Mouse (Mus musculus) MEL (cell line): ENCODE measurements around the gene Strap. TPM values are rescaled to one million over a fixed set of nuclear protein-coding genes. Genes with fewer than 3 reads are reported as not detected.

ENCODE experiments used
- DNase-seq: peaks from one replicate; pipeline ENCODE4 v3.0.0; 2011; ENCODE audit warnings: low read depth, low spot score
- H3K27ac ChIP-seq: 2 replicates; pipeline ENCODE4 v1.5.1; 2012; ENCODE audit warnings: low read depth, mild to moderate bottlenecking, control low read depth, low read length, moderate library complexity; ENCODE audit not compliant: control insufficient read depth
- H3K27me3 ChIP-seq, 2 experiments: fragments of 150-350 bp in 1 of 2; sonication (generic) in 1 of 2; 2 replicates each; pipeline ENCODE4 v1.6.1; 2012; ENCODE audit warnings: low read length in 2 of 2, mild to moderate bottlenecking in 2 of 2, improper control_type of control experiment in 1 of 2, moderate library complexity in 1 of 2; ENCODE audit not compliant: insufficient read depth in 2 of 2, control insufficient read depth in 1 of 2
- H3K36me3 ChIP-seq, 2 experiments: 2 replicates each; pipeline ENCODE4 v1.6.1; 2012 to 2014; ENCODE audit warnings: low read length in 2 of 2, improper control_type of control experiment in 1 of 2, inconsistent platforms in 1 of 2, mild to moderate bottlenecking in 1 of 2; ENCODE audit not compliant: insufficient read depth in 2 of 2, control insufficient read depth in 1 of 2
- H3K4me1 ChIP-seq, 2 experiments: fragments of 150-350 bp in 1 of 2; sonication (generic) in 1 of 2; 2 replicates each; pipeline ENCODE4 v1.6.1; 2012; ENCODE audit warnings: low read length in 2 of 2, improper control_type of control experiment in 1 of 2, mild to moderate bottlenecking in 1 of 2; ENCODE audit not compliant: insufficient read depth in 2 of 2, control insufficient read depth in 1 of 2
- H3K4me3 ChIP-seq, 2 experiments: fragments of 150-350 bp in 1 of 2; sonication (generic) in 1 of 2; 2 replicates each; pipeline ENCODE4 v1.5.1; 2012; ENCODE audit warnings: low read depth in 2 of 2, low read length in 2 of 2, mild to moderate bottlenecking in 2 of 2, moderate library complexity in 2 of 2, control low read depth in 1 of 2, improper control_type of control experiment in 1 of 2; ENCODE audit not compliant: control insufficient read depth in 1 of 2, insufficient read depth in 1 of 2
- H3K79me2 ChIP-seq: 2 replicates; pipeline ENCODE4 v1.6.1; 2012; ENCODE audit warnings: mild to moderate bottlenecking, low read length, moderate library complexity; ENCODE audit not compliant: control insufficient read depth, poor library complexity, insufficient read depth
- H3K9ac ChIP-seq: 2 replicates; pipeline ENCODE4 v1.6.1; 2012; ENCODE audit warnings: low read depth, mild to moderate bottlenecking, control low read depth, low read length, moderate library complexity; ENCODE audit not compliant: control insufficient read depth, poor library complexity, severe bottlenecking
- H3K9me3 ChIP-seq: fragments of 150-350 bp; sonication (generic); replicated peaks from 2 replicates; pipeline ENCODE4 v1.6.1; 2012; ENCODE audit warnings: mild to moderate bottlenecking, low read length, improper control_type of control experiment, moderate library complexity; ENCODE audit not compliant: insufficient read depth
- CTCF ChIP-seq, 3 experiments: IDR thresholded peaks in 2 of 3; conservative IDR thresholded peaks in 1 of 3; 2 replicates each; pipeline ENCODE4 v1.5.1; 2011 to 2012; ENCODE audit warnings: low read length in 3 of 3, low read depth in 2 of 3, mild to moderate bottlenecking in 2 of 3, improper control_type of control experiment in 1 of 3, inconsistent platforms in 1 of 3, mixed read lengths in 1 of 3, moderate library complexity in 1 of 3; ENCODE audit not compliant: control insufficient read depth in 1 of 3, insufficient read depth in 1 of 3, poor library complexity in 1 of 3, severe bottlenecking in 1 of 3
- E2F4 ChIP-seq: IDR thresholded peaks from 2 replicates; pipeline ENCODE4 v1.6.1; 2011; ENCODE audit warnings: low read depth, low read length, improper control_type of control experiment, borderline replicate concordance
- ELF1 ChIP-seq: IDR thresholded peaks from 2 replicates; pipeline ENCODE4 v1.6.1; 2014; ENCODE audit warnings: low read depth, mild to moderate bottlenecking, inconsistent platforms, low read length, improper control_type of control experiment, moderate library complexity
- EP300 ChIP-seq, 2 experiments: IDR thresholded peaks; 2 replicates each; pipeline ENCODE4 v1.6.1; 2011; ENCODE audit warnings: improper control_type of control experiment in 2 of 2, low read length in 2 of 2, low read depth in 1 of 2, mild to moderate bottlenecking in 1 of 2
- GABPA ChIP-seq: IDR thresholded peaks from 2 replicates; pipeline ENCODE4 v1.6.1; 2012; ENCODE audit warnings: low read depth, mild to moderate bottlenecking, inconsistent platforms, low read length, improper control_type of control experiment, moderate library complexity
- KAT2A ChIP-seq: conservative IDR thresholded peaks from 2 replicates; pipeline ENCODE4 v1.6.1; 2012; ENCODE audit warnings: low read depth, low read length, improper control_type of control experiment, inconsistent platforms
- MAFK ChIP-seq: IDR thresholded peaks from 2 replicates; pipeline ENCODE4 v1.6.1; 2011; ENCODE audit warnings: low read depth, mild to moderate bottlenecking, low read length, improper control_type of control experiment, borderline replicate concordance
- MAZ ChIP-seq: IDR thresholded peaks from 2 replicates; pipeline ENCODE4 v1.6.1; 2012; ENCODE audit warnings: low read depth, mild to moderate bottlenecking, inconsistent platforms, low read length, improper control_type of control experiment
- MEF2A ChIP-seq: IDR thresholded peaks from 2 replicates; pipeline ENCODE4 v1.6.1; 2014; ENCODE audit warnings: low read depth, mild to moderate bottlenecking, inconsistent platforms, low read length, improper control_type of control experiment; ENCODE audit not compliant: poor library complexity, insufficient replicate concordance, severe bottlenecking; ENCODE audit errors: extremely low read depth
- MYB ChIP-seq: IDR thresholded peaks from 2 replicates; pipeline ENCODE4 v1.6.1; 2011; ENCODE audit warnings: mild to moderate bottlenecking, low read depth, low read length, improper control_type of control experiment
- MYC ChIP-seq: IDR thresholded peaks from 2 replicates; pipeline ENCODE4 v1.6.1; 2011; ENCODE audit warnings: low read depth, mild to moderate bottlenecking, low read length, improper control_type of control experiment, moderate library complexity
- NRF1 ChIP-seq: IDR thresholded peaks from 2 replicates; pipeline ENCODE4 v1.6.1; 2014; ENCODE audit warnings: low read depth, mild to moderate bottlenecking, inconsistent platforms, low read length, improper control_type of control experiment, moderate library complexity; ENCODE audit not compliant: poor library complexity, insufficient read depth, severe bottlenecking
- POLR2AphosphoS5 ChIP-seq: IDR thresholded peaks from 2 replicates; pipeline ENCODE4 v1.6.1; 2012; ENCODE audit warnings: low read depth, borderline replicate concordance, mild to moderate bottlenecking, inconsistent platforms, low read length, moderate library complexity, mixed read lengths
- SIN3A ChIP-seq: IDR thresholded peaks from 2 replicates; pipeline ENCODE4 v1.6.1; 2012; ENCODE audit warnings: low read length, improper control_type of control experiment, inconsistent platforms
- SMC3 ChIP-seq: IDR thresholded peaks from 2 replicates; pipeline ENCODE4 v1.6.1; 2011; ENCODE audit warnings: low read depth, low read length, improper control_type of control experiment
- TAL1 ChIP-seq: IDR thresholded peaks from 2 replicates; pipeline ENCODE4 v1.6.1; 2012; ENCODE audit warnings: mild to moderate bottlenecking, inconsistent platforms, low read length, moderate library complexity, mixed read lengths
- TBP ChIP-seq: IDR thresholded peaks from 2 replicates; pipeline ENCODE4 v1.8.0; 2011; ENCODE audit warnings: low read depth, low read length, improper control_type of control experiment
- ZC3H11A ChIP-seq: IDR thresholded peaks from 2 replicates; pipeline ENCODE4 v1.6.1; 2012; ENCODE audit warnings: low read depth, mild to moderate bottlenecking, inconsistent platforms, low read length, improper control_type of control experiment
- polyA plus RNA-seq, 2 experiments: library from polyadenylated mRNA; stranded (reverse) in 1 of 2; unstranded in 1 of 2; fragments of >175 nt in 1 of 2; fragments of >200 nt in 1 of 2; gene quantifications; 2 replicates each; pipeline versions ENCODE4 v1.2.1 to v1.2.4; 2012; ENCODE audit warnings: low replicate concordance in 2 of 2, low read depth in 1 of 2; ENCODE audit not compliant: insufficient read length in 2 of 2, insufficient read depth in 1 of 2, missing spikeins in 1 of 2
- total RNA-seq: library from RNA; depleted of rRNA; stranded (reverse); fragments of 300-350 nt; gene quantifications from 2 replicates; pipeline ENCODE4 v1.2.3, GENCODE M21; 2012

Gene Strap
- total and polyA plus RNA-seq, 3 experiments = 142 to 194 TPM; not detected in 1

- Histone ChIP-seq H3K9ac (no peak overlapping the region), H3K36me3 (no peaks in the 10 kb centered on the region), H3K27me3 (no peaks in the 10 kb centered on the region), H3K79me2 (no peaks in the 10 kb centered on the region), H3K4me3 (no peak overlapping the region), H3K9me3 (no peaks in the 10 kb centered on the region), H3K4me1 (no peaks in the 10 kb centered on the region)
- no peak for DNase-seq
- TF ChIP-seq ZC3H11A = no peak
- no peak for TF ChIP-seq TBP
- TF ChIP-seq KAT2A = no peak
- no peak for TF ChIP-seq MYC
- TF ChIP-seq MAFK = no peak
- no peak for TF ChIP-seq MAZ
- TF ChIP-seq POLR2AphosphoS5 = no peak
- no peak for TF ChIP-seq SIN3A
- no peak for TF ChIP-seq EP300 (IDR thresholded peaks at IDR 0.05; ENCODE audit: low read depth in 1 of 2, low read length in 2 of 2)
- TF ChIP-seq NRF1 = no peak
- no peak for TF ChIP-seq SMC3
- TF ChIP-seq, all 39 proteins: peak for 0
- no peak overlapping the region for H3K27ac ChIP-seq
Measured at GRCm38 (mm10) chr6:137716802-137717201, 18.1 kb upstream of the Strap start.

- H3K9ac ChIP-seq = no peak overlapping the region
- H3K9me3 ChIP-seq = no peaks in the 10 kb centered on the region
- DNase-seq = no peak
- TF ChIP-seq TAL1 (no peak), GABPA (no peak), MYB (no peak), MEF2A (no peak), CTCF (IDR thresholded peaks at IDR 0.05 in 2 of 3, conservative IDR thresholded peaks at IDR 0.05 in 1 of 3; ENCODE audit: control insufficient read depth in 1 of 3, insufficient read depth in 1 of 3, low read depth in 2 of 3, low read length in 3 of 3, poor library complexity in 1 of 3, severe bottlenecking in 1 of 3) (no peak), E2F4 (no peak), NRF1 (no peak), MYC (no peak), ELF1 (no peak)
- H3K27ac ChIP-seq = no peak overlapping the region
- H3K27me3 ChIP-seq = no peaks in the 10 kb centered on the region
- no peaks in the 10 kb centered on the region for H3K79me2 ChIP-seq
- no peaks in the 10 kb centered on the region for H3K4me1 ChIP-seq
- no peaks in the 10 kb centered on the region for H3K36me3 ChIP-seq
- no peak overlapping the region for H3K4me3 ChIP-seq
Measured at GRCm38 (mm10) chr6:137722220-137722931, 12.5 kb upstream of the Strap start.
